Mouse (Mus musculus): Measurements from ENCODE around the gene Celf5. TPM values are rescaled to one million over a fixed set of nuclear protein-coding genes. Genes with fewer than 3 reads are reported as not detected.
A peak's percentile ranks its signal among the peaks of the same experiment; 100 is the strongest.

Gene Celf5
- polyA plus RNA-seq, 1 experiment from 2014 or later, result 0.76 TPM

DNA sequence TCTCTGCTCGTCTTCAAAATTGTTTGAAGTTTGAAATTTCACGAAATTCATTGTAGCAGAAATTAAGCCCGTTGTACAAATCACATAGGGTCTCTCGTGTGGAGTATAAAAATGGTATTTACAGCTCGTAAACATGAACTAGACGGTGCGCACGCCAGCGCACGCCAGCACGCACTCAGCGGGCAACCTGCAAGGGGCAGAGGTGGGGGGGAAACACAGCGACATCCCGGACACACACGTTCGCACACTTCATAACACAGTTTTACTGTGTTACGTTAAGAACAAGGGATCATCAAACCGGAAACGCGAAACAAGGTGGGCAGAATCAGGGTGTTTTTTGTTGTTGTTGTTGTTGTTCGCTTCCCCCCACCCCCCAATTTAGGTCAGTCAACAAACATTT, 23.1 kb downstream of the Celf5 start:
- no peak overlapping the region for H3K4me2 ChIP-seq (replicated peaks; ENCODE audit: low read depth)
- H3K27me3 ChIP-seq (replicated peaks; ENCODE audit: control insufficient read depth, insufficient read depth, low read length), result peaks cover 85% of the 10 kb centered on the region
- no peak for TF ChIP-seq CTCF (IDR thresholded peaks at IDR 0.05; ENCODE audit: low read depth)
- peaks cover 4% of the 10 kb centered on the region for H3K4me1 ChIP-seq (replicated peaks; ENCODE audit: control insufficient read depth, insufficient read depth, low read length)
- ATAC-seq, result no peak
- no peaks in the 10 kb centered on the region for H3K36me3 ChIP-seq (ENCODE audit: control insufficient read depth, insufficient read depth)
- WGBS, result 66% methylated on average over 21 of the region's 21 CpGs
- no peak overlapping the region for H3K4me3 ChIP-seq (ENCODE audit: low read depth, low read length)
- no peak overlapping the region for H3K9ac ChIP-seq (ENCODE audit: low read depth, low read length)
- H3K27ac ChIP-seq (ENCODE audit: low read depth, low read length), result no peak overlapping the region
- no peaks in the 10 kb centered on the region for H3K9me3 ChIP-seq (ENCODE audit: control insufficient read depth)

GRCm38 (mm10) chr10:81458267-81458666, 24.2 kb downstream of the Celf5 start:
- Histone ChIP-seq H3K9me3 (ENCODE audit: control insufficient read depth) (no peaks in the 10 kb centered on the region), H3K9ac (ENCODE audit: low read depth, low read length) (no peak overlapping the region), H3K4me3 (ENCODE audit: low read depth, low read length) (no peak overlapping the region), H3K36me3 (ENCODE audit: control insufficient read depth, insufficient read depth) (no peaks in the 10 kb centered on the region), H3K27me3 (replicated peaks; ENCODE audit: control insufficient read depth, insufficient read depth, low read length) (peaks cover 88% of the 10 kb centered on the region), H3K27ac (ENCODE audit: low read depth, low read length) (no peak overlapping the region), H3K4me2 (replicated peaks; ENCODE audit: low read depth) (no peak overlapping the region), H3K4me1 (replicated peaks; ENCODE audit: control insufficient read depth, insufficient read depth, low read length) (no peaks in the 10 kb centered on the region; the same call in 1 of the 2 replicates)
- no peak for ATAC-seq
- 69% methylated on average over 6 of the region's 6 CpGs for WGBS
- TF ChIP-seq CTCF (IDR thresholded peaks at IDR 0.05; ENCODE audit: low read depth), result no peak

- Histone ChIP-seq H3K36me3 (ENCODE audit: control insufficient read depth, insufficient read depth) (no peaks in the 10 kb centered on the region), H3K4me1 (replicated peaks; ENCODE audit: control insufficient read depth, insufficient read depth, low read length) (no peaks in the 10 kb centered on the region; the same call in 1 of the 2 replicates), H3K9me3 (ENCODE audit: control insufficient read depth) (no peaks in the 10 kb centered on the region), H3K4me2 (replicated peaks; ENCODE audit: low read depth) (no peak overlapping the region), H3K4me3 (ENCODE audit: low read depth, low read length) (no peak overlapping the region), H3K9ac (ENCODE audit: low read depth, low read length) (no peak overlapping the region), H3K27ac (ENCODE audit: low read depth, low read length) (no peak overlapping the region), H3K27me3 (replicated peaks; ENCODE audit: control insufficient read depth, insufficient read depth, low read length) (peaks cover 90% of the 10 kb centered on the region)
- TF ChIP-seq CTCF (IDR thresholded peaks at IDR 0.05; ENCODE audit: low read depth), result no peak
- 87% methylated on average over 8 of the region's 8 CpGs for WGBS
- ATAC-seq, result no peak
Measured at GRCm38 (mm10) chr10:81457624-81458023, 24.9 kb downstream of the Celf5 start.

GRCm38 (mm10) chr10:81456983-81457563, 25.4 kb downstream of the Celf5 start:
- no peak overlapping the region for H3K4me2 ChIP-seq (replicated peaks; ENCODE audit: low read depth)
- no peaks in the 10 kb centered on the region for H3K9me3 ChIP-seq (ENCODE audit: control insufficient read depth)
- H3K9ac ChIP-seq (ENCODE audit: low read depth, low read length), result no peak overlapping the region
- no peaks in the 10 kb centered on the region; the same call in 1 of the 2 replicates for H3K36me3 ChIP-seq (ENCODE audit: control insufficient read depth, insufficient read depth)
- TF ChIP-seq CTCF (IDR thresholded peaks at IDR 0.05; ENCODE audit: low read depth), result no peak
- WGBS, result 33% methylated on average over 12 of the region's 12 CpGs
- peaks cover 90% of the 10 kb centered on the region for H3K27me3 ChIP-seq (replicated peaks; ENCODE audit: control insufficient read depth, insufficient read depth, low read length)
- H3K4me3 ChIP-seq (ENCODE audit: low read depth, low read length), result no peak overlapping the region
- H3K4me1 ChIP-seq (replicated peaks; ENCODE audit: control insufficient read depth, insufficient read depth, low read length), result no peaks in the 10 kb centered on the region; the same call in 1 of the 2 replicates
- 0 out of 2 replicates have a peak, but pooled peaks have one; percentile 10 for ATAC-seq
- H3K27ac ChIP-seq (ENCODE audit: low read depth, low read length), result no peak overlapping the region

DNA sequence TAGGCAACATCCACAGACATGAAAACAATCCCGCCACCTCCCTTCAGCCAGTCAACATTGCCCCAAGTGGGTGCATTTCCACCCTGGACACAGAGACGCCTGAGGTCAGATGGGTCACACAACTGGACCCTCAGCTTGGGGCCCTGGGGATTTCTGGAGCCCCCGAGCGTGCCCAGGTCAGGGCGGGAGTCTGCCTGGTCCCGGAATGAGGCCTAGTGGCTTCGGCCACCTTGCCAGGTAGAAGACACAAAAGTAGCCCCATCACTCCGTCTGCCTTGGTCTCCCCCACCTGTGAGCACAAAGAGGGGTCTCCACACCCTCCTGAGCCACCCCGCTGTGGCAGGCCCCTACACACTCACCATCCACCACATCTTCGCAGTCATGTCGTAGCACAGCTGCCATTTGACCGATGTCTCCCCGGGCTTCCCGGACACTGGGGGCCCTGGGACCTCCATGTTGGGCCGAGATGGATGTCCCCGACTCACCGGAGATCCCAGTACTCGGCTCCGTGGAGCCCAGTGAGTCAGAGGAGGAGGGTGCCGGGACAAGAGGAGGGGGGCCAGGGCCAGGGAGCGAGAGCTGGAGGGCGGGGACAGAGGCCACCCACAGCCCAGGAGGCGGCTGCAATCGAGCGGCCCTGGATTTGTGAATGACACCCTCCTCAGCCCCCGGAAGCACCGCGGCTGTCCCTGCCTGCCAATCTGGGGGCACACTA, 27.2 kb downstream of the Celf5 start, which contains the start of gene Nfic:
Gene Nfic (minus strand): TSS at position 455 of the 715 bp plus-strand sequence.
- TF ChIP-seq CTCF (IDR thresholded peaks at IDR 0.05; ENCODE audit: low read depth), result no peak

DNA sequence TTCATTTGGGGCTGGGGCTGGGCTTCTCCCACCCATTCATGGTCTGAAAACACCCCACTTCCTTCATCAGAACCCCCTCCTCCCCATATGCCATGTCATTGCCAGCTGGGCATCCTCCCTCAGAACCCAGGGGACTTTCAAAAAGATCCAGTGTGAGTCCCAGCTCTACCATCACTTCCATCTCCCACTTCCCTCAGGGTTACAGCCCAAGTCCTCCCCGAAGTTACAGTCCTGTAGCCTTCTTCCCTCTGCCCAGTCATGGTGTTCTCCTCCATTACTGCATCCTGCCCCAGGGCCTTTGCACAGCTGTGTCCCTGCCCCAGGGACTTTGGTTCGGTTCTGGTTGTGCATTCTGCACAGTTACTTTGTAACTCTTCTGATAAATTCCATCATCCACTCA, 28.4 kb downstream of the Celf5 start:
- Histone ChIP-seq H3K4me3 (ENCODE audit: low read depth, low read length) (no peak overlapping the region), H3K36me3 (ENCODE audit: control insufficient read depth, insufficient read depth) (no peaks in the 10 kb centered on the region; the same call in 1 of the 2 replicates), H3K9ac (ENCODE audit: low read depth, low read length) (no peak overlapping the region), H3K9me3 (ENCODE audit: control insufficient read depth) (no peaks in the 10 kb centered on the region), H3K4me2 (replicated peaks; ENCODE audit: low read depth) (no peak overlapping the region), H3K4me1 (replicated peaks; ENCODE audit: control insufficient read depth, insufficient read depth, low read length) (no peaks in the 10 kb centered on the region), H3K27me3 (replicated peaks; ENCODE audit: control insufficient read depth, insufficient read depth, low read length) (peaks cover 78% of the 10 kb centered on the region), H3K27ac (ENCODE audit: low read depth, low read length) (no peak overlapping the region)
- ATAC-seq, result no peak
- no peak for TF ChIP-seq CTCF (IDR thresholded peaks at IDR 0.05; ENCODE audit: low read depth)
- WGBS, result 70% methylated on average over 2 of the region's 2 CpGs

More for the DNA sequence above, 27.2 kb downstream of the Celf5 start, which contains the start of gene Nfic:
- no peak for ATAC-seq
- Histone ChIP-seq H3K27ac (ENCODE audit: low read depth, low read length) (no peak within 1 kb of the TSS), H3K36me3 (ENCODE audit: control insufficient read depth, insufficient read depth) (no peaks in the 10 kb centered on the region; the same call in 1 of the 2 replicates), H3K4me2 (replicated peaks; ENCODE audit: low read depth) (no peak within 1 kb of the TSS), H3K4me3 (ENCODE audit: low read depth, low read length) (no peak within 1 kb of the TSS), H3K9me3 (ENCODE audit: control insufficient read depth) (no peaks in the 10 kb centered on the region), H3K9ac (ENCODE audit: low read depth, low read length) (no peak within 1 kb of the TSS), H3K4me1 (replicated peaks; ENCODE audit: control insufficient read depth, insufficient read depth, low read length) (no peaks in the 10 kb centered on the region), H3K27me3 (replicated peaks; ENCODE audit: control insufficient read depth, insufficient read depth, low read length) (peaks cover 90% of the 10 kb centered on the region)
- 59% methylated on average over 28 of the region's 28 CpGs for WGBS

Data from intestine, postnatal 0 days (tissue).